Mouse (Mus musculus): ENCODE measurements around the gene Avpr1b.

DNA sequence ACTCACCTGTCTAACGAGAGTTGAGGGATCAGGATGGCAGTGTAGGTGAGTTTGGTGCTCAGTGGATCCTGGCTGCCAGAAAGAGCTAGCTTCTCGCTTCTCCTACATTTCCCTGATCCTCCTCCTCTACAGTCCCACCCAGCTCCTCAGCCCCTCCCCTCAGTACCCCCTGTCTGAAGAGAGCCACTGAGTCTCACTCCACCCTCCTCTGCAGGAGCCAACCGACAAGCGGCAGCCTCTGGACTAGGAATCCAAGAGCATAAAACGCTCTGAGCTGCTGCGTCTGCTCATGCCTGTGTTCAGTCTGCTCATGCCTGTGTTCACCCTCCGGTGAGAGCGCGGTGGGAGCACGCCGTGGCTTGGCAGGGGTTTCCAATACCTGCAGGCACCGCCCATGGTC is at the start of gene Avpr1b:
- TF ChIP-seq CTCF (IDR thresholded peaks at IDR 0.05; ENCODE audit: extremely low read depth, insufficient read depth, insufficient read length, insufficient replicate concordance), result no peak
- TF ChIP-seq POLR2A (IDR thresholded peaks at IDR 0.05; ENCODE audit: low read depth, low read length), result no peak
